Mouse (Mus musculus): ENCODE measurements around the gene Arid3b.
A peak's percentile ranks its signal among the peaks of the same experiment; 100 is the strongest.

Arid3b gene

DNA sequence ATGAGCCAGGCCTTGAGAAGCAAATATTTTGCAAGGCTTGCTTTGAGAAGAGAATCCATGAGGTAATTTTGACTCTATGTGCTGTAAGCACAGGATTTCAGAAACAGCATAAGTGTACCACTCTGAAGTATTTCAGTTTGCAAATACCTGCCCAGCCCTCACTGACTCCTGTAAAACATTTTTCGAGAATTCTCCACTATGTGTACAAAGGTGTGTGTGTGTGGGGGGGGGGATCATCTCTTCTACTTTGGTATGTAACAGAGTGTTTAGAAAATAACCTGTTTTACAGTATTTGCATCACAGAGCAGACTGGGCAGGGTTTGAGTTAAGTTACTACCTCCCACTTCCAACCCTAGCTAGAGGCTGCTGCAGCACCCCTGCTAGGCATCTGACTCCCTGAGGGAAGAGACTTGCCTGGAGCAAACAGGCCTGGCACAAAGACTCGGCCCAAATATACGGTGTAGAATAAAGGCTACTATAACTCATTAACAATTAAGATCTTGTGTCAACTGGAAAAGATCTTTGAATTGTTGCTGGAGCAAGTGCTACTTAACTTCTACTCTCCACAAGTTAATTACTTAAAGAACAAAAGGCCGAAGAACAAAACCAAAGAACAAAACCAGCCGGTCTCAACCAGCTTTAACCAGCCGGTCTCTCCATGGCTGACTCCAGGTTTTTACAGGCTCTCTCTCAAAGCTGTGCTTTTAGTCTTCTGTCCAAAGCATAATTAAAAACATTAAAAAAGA, 6.6 kb downstream of the Arid3b start:
- no peak for DNase-seq

DNA sequence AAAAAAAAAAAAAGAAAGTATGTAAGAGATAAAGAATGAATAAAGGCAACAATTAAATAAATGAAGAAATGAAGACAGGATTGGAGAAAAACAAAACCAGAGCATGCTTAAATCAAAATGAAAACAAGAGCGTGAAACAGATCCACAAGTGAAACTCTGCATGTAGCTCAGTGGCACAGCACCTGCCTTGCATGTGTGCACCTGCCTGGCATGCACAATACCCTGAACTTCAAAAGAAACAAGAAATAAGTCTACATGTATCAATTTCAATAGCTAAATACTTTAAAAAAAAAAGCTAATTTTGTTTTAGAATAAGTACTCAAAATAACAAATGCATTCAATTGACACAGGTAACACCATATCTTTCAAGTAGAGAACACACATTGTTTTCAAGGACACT, 13.2 kb downstream of the Arid3b start:
- no peak for DNase-seq

DNA sequence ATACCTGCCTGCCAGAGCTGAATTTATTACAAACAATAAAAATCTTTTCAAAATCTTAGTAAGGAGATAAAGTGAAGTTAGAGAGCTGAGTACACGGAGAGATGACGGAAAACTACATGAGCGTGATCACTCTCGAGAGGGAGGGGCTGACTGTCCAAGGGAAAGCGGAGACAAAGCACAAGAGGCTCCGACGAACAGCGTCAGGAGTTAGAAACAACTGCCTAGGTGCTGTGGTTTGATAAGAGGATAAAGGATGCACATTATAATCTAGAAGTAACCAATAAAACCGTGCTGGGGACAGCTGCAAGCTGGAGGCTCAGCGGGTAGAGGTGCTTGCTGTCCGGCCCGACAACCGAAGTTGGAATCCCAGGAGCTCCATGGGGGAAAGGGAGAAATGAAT, 13.8 kb downstream of the Arid3b start:
- no peak for DNase-seq

DNA sequence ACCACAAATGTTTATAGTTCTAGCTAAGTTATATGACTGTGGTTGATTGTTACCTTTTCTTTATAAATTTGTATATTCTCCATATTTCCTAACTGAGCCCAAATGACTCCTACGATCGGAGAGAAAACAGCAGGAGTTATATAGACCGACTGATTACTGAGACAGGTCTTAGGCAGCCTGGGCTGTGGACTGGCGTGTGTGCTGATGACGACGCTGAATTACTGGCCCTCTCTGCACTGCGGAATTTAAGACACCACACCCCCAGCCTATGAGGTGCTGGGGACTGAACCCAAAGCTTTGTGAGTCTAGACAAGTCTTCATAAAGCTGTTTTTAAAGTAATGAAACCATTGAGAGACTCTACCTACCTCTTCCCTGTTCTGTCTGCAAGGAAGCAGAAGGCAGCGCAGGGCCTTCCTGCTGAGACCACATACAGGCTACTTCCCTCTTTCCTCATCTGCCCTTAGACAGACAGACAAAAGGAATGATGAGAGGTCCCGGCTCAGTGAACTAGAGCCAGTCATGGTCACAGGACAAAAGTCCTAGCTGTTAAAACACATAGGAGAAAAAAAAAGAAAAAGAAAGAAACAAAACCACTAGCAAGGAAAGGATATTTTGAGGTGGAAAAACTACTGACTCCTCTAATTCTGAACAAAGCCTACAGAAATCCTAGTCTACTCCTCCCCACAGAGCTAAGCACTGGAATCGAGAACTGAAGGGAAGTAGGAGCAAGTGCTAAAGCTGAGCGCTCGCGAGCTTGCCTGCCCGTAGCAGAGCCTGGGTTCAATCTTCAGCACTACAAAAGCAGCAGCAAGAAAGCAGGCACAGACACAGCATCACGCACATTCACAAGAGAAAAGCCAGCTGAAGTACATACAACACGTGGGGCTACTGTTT, 16.2 kb downstream of the Arid3b start:
- no peak for DNase-seq

DNA sequence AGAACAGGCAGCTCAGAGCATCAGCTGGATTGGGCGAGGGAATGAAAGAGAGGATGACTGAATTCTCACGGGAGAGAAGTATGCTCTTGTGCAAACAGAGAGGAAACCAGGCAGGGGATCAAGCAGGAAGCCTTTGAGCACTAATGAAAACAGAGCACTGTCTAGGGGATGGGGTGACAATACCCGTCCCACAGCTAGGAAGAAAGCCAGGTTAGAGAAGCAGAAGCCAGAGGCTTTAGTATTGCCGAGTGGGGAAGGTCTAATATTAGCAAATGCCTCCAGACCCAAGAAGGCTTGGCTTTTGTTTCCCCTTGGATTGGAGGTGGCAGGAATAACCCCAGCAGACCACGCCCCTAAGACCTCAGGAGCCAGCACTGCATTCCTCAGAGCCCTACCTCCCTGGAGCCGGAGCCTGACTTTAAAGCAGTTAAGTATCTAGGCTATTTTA, 19.3 kb downstream of the Arid3b start:
- DNase-seq = no peak

DNA sequence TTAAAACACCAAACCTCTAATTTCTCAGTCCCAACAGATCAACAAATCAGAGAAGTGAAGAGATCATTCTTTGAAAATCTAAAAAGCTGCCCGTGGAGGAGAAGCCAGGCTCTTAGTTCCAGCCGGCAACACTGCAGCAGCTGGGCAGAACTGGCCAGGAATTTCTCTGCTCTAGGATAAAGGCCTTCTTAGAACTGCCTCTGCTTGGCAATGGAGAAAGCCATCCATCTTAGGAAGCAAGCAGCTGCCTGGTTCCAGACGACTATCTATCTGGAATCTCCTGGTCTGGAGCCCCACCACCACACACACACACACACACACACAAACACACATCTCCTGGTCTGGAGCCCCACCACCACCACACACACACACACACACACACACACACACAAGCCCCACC, 21.7 kb downstream of the Arid3b start:
- DNase-seq = no peak

DNA sequence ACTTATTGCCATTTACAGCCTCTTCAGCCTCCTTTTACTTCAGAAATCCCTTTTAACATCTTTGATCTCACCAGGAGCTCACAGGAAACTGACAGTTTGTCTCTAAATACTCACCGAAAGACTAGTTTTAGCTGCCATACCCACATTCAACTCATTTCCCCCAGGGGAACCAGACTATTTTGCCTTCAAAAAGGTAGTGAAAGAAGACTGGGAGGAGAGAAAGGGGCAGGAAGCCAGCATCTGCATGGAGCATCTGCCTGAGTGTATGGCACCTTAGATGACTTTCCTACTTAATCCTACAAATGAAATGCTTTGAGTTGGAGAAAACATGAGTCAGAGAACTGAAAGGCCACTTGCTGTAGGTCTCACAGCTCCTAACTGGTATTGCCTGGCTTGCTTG, 22.6 kb downstream of the Arid3b start:
- DNase-seq = no peak

DNA sequence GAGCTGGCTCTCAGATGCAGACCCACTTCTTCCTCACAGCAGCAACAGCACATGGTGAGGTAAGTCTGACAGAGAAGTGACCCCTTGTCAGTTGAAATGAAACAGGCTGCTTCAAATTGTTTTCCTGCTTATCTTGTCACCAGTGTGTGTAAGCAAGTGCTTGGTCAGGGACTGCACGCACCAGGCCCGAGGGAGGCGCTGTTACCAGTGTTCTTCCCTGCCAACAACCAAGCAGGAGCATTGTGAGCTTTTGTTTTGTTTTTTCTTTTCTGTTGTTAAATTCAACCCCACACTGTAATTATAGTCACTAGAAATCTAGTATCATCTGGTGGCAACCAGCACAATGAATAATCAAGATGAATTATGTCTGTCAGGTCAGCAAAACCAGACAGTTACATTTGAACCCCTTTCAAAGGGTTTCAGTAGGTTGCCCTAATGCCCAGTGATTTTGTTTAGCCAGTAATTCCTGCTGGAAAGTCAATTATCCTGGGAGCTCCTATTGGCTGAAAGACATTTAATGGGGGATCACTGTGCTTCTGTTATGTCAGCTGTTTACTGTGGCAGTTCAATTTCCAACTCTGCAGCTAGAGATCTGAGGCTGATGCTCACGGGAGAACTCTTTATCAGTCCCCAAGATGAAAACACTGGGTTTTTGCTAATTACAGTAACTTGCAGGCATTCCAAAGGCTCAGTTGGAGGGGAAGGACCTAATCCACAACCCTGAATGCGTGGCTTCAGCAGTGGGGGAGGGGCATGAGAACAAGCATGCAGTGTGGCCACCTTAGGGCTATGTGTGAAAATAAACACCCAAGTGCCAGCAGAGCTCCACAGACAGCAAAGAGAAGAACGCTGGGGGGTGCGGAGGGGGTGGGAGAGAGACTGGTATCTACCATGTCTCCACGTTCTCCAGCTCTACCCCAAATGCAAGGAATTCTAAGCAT, 24.5 kb downstream of the Arid3b start:
- DNase-seq = no peak

DNA sequence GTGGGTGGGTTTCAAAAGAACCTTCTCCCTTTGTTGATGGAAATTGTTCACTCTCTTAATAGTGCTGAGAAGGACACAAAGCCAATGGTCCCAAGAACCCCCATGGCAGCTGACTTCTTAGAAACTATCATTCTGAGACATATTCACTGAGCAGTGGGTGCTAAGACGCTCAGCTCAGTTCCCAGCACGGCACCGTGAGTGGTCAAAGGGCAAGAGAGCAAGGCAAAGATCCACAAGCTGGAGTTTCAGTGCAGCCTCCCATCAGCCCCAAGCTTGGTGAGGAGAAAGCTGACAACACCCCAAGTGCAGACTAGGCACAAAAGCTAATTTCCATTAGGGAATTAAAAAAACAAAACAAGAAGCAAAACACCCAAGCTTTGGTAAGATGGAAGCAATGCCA, 25.9 kb downstream of the Arid3b start:
- no peak for DNase-seq

DNA sequence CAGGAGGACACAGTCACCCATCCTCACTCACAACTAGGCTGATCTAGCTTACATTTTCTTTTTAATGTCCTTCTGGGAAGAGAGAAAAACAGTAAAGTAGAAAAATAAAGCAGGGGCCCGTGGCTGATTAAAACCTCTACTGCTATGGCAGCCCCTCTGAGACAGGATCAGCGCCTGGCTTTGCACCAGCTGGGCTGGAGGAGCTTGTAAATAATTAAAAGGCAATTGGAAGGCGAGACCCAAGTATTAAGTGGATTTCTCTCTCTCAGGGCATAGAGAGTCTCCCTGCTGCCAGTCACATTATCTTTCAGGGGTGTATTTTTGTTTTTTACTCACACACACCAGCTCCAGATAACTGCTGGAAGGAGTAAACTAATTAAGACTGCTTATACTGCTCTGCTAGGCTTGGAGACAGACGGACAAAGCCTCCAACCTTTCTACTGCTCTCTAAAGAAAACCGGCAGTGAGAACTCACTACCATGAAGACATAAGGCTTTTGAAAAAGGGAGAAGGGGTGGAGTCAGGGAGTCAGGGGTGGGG, 27.8 kb downstream of the Arid3b start:
- no peak for DNase-seq

DNA sequence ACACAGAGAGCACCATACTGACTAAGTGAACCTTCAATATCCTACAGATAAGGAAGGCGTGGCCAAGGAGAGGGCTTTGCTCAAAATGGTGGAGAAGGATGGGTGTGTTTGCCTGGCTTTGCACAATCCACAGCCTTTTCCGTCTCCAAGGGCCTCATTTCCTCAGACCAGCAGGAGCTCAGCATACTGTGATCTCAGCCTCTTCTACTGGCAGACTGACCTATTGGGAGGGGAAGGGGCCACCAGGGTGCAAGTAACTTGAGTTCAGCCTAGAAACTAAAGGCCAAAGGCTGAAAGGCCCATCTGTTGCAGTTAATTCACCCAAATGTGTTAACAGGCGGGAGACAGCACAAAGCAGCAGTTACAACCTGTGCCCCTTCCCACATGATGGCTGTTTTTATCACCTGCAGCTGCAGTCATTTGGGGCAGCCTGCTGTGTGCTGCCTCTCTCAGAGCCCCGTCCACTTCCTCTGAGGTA, 29.4 kb downstream of the Arid3b start:
- peak in 1 of 2 experiments; percentile 63 for DNase-seq

DNA sequence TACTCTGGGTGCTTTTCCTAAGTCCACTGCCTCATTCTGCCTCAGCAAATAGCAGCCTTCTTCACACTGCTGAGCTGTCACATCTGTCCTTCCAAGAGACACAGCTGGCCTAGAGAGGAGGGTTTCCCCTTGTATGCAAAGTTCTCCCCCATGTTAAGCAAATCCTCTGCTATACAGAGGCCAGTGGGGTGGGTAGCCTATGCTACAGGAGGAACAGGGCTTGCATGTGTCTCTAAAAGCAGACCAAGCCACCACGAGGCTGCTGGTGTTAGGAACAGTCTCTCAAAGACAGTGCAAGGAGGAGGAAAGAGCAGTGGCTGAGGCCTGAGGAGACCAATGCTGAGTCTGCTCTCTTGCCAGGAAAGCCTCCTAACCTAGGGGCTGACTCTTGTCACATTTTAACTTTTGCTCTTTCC, 30.5 kb downstream of the Arid3b start:
- no peak for DNase-seq

DNA sequence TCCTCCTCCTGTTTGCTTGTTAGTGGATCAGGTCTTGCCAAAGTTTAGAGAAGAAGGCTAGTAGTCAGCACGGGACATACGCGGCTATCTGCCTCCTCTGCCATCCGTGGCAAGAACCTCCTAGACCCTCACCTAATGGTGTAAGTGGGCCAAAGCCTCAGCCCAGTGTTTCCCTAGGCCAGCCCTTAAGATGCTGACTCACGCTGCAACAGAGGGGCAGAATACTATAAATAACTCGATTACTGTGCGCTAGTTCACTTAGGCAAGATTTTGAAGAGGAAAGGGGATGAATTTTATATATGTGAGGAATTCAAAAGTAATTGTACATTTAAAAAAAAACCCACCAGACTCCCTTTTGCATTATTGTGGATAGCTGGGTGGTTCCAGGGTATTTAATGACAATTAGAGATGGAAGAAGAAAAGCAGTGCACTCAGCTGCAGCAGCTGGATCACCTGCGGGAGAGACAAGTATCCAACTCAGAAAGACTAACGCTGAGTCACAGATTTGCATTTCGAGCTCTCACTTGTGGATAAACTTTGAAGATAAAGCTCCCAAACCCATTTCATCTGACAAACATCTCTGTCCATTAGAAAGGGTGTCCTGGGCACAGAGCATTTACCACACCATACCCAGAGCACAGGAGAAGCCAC, 31.4 kb downstream of the Arid3b start:
- no peak for DNase-seq

DNA sequence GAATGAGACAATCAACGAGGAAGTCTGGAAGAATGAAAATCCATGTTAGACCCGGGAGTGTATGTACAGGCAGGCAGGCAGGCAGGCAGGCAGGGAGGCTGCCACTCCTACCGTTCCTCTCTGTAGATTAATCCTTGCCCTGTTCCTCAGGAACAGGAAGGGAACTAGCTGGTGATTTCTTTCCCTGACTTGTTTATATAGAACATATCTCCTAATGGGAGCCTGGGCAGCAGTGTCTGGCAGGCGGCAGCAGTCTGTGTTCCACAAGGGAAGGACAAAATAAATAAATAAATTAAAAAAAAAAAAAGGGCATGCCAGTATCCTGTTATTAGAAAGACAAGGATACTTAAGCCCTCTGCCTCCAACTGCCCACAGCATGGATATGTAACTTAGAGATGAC, 32.8 kb downstream of the Arid3b start:
- no peak for DNase-seq

DNA sequence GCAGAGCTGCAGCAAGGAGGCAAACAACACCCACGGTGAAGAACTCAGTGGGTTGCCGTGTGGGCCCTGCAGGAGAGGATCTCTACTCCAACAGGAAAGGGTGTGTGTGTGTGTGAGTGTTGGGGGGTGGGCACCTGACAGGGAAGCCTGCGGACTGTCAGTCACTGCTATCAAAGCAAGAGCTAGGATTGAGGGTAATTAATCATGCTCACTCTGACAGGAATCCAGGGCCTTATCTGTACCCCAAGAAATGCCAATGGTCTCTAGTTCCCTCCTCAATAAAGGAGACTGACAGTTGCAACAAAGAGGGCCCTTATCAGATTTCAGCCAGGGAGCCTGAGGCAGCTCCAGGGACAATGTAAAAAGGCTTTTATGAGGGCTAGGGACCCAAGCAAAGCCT, 33.5 kb downstream of the Arid3b start:
- no peak for DNase-seq

DNA sequence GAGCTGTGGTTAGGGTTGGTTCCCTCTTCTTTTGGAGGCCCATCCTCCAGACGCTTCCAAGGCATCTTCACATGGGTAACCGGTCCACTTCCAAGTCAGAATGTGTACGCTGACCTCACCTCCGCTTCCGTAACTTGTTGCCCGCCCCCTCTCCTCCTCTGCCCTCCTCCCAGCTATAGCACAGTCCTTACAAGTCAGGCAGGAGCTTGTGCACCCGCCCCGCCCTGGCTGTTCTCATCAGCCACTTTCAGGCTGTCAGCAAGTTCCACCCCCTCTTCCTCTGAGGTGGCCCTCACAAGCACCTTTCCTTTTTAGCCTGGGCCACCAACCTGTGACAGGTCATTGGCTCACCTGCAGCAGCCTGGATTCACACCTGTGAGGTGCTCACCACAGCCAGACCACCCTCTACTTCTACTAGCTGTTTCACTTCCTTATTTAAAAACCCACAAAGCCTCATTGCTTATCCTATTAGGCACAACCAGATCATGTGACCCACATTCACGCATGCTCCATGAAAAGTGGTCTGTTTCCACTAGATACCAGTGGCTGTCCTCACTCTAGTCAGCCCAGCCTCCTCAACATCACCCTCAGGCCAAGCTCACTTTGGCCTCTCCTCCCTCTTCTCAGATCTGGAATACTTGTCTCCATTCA, 36.1 kb downstream of the Arid3b start:
- no peak for DNase-seq

DNA sequence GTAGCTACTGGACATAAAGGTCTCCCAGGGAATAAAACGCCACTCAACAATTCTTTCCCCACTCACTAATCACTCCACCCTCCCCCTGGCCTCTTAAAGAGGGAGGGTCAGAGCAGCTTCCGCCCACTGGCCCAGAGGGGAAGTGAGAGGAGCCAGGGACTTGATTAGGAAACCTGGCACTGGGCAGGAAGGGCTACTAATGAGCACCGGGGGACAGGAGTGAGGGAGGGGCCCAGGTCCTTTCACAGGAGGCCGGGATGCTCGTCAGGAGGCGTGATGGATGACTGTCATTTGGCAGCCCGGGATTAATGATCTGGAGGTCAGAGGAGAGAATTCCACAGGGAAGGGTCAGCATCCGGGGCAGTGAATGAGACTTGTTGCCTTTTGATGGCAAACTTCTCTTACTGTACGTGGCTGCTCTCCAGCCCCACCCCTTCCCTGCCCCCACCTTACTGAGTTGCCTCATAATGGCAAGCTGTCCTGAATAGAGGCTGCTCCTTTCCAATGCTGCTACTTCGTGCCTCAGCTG, 37.8 kb downstream of the Arid3b start:
- DNase-seq = no peak

DNA sequence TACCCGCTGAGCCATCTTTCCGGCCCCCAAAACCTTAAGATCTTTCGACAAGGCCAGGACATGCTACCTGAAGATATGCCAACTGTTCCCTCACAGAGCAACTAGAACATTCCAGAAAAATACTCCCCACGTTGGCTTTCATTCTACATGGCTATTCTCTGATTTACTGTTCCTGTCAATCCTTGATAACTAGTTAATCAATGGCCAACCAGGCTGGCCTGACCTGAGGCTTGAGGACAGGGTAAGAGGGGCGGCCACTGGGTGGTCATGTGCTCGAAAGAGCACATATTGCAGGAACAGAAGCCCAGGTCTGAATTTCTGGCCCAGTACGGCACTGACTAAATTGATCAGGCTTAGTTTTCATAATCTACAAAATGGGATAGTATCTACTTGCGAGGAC, 39.1 kb downstream of the Arid3b start:
- DNase-seq = no peak

DNA sequence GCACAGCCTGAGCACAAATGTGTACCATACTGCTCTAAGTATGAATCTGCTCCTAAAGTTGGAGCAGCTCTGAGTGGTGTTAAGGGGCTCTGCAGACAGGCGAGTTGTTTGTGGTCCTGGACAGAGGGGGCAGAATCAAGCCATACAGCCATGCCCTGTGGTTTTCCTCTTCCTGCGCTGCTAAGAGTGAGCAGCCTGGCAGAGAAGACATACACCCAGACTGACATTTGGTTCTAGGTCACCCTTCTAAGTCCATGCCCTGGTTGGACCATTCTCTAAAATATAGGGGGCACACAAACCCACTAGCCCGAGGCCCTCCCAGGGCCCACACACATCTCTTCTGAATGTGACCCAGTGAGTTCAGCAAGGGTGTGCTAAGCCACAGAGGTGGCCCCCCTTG, 46.9 kb downstream of the Arid3b start:
- DNase-seq = no peak

DNA sequence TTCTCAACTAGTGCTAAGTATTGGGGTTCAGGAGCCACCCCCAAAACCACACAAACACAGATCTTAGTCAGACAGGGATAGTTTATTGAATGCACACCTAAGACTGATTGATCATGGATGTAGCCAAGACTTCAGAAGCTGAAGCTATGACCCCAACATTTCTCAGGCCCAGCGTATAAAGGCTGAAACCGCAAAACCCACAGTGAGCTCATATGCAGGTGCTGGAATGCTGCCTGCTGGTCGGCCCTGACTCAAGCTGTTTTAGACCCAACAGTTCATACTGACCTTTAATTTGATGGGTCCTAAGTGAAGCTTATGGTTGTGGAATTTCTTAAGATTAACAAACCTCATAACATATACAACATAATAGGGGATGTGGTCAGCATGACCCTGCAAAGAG, 53.9 kb downstream of the Arid3b start:
- DNase-seq = no peak

DNA sequence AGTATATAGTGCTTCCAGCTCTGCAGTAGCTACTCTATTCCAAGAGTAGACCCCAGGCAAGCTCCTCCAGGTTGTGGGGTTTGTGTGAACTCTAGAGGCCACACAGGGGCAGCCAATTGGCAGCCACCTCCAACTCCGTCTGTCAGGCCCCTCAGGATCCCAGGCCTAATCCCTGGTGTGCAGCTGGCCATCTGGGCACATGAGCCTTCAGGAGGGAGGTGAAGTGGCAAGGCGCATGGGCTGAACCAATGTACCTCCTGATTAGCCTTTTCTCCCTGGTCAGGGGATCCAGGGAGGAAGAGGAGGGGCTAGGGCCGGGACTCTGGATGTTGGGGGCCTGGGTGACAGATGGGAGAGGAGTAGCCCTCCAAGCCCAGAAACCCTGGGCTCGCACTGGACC, 60.9 kb downstream of the Arid3b start:
- no peak for DNase-seq

All from thymus, adult 18-20 months (tissue).